Mouse (Mus musculus) fibroblast of lung, adult 2 months (primary cell): ENCODE measurements around the gene Ddx51.

ENCODE experiments used
- DNase-seq: peaks from one replicate; pipeline ENCODE4 v3.0.0-alpha.2; 2011; ENCODE audit warnings: low read depth

The Ddx51 gene

DNA sequence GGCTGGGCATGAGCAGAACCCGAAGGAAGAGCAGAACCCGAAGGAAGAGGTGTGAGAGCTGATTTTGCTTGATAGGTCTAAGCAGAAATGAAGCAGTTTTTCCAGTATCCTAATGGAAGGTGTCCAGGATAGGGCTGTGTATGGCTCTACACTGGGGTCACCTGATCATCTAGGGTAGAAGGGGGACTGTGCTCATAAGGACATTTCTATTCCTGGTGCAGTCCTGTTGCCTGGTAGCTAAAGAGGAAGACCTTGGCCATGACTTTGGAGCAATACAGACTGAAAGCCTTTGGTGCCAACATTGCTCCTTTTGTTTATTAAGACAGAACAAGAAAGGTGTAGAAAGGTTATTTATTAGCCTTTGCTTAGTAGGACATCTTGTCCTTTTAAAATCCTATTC is 10.8 kb downstream of the Ddx51 start:
- DNase-seq: no peak

- no peak for DNase-seq
Measured at GRCm38 (mm10) chr5:110664750-110665269, 11.6 kb downstream of the Ddx51 start.

DNA sequence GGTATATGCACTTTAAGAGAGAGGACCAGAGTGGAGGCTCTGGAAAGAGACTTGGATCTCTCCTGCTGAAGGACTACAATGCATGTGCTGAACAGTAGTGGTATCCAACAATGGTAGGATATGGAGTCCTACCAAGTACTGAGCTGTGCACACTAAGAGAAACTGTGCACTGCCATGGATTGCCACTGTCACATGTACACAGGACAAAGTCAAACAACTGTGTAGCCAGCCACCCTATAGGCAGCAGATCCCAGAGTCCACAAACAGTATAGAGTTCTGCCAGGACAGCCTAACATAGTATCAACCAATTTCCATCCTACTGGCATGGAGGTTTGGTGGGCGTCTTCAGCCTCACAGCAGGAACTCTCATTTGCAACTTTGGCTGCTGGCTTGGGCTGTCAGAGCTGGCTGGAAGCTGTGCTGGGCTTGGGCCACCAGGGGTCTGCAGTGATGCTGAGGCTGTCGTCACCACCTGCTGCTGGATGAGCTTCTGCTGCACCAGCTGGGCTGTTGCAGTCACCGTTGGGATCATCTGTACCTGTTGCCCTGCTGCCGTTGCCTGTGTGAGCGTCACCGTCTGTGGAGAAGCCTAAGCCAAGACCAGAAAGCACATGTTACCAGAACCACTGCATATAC is 12.4 kb downstream of the Ddx51 start:
- no peak for DNase-seq

GRCm38 (mm10) chr5:110682041-110682440 is 28.8 kb downstream of the Ddx51 start:
- no peak for DNase-seq

- no peak for DNase-seq
Measured at GRCm38 (mm10) chr5:110698617-110699016, 45.4 kb downstream of the Ddx51 start.

DNA sequence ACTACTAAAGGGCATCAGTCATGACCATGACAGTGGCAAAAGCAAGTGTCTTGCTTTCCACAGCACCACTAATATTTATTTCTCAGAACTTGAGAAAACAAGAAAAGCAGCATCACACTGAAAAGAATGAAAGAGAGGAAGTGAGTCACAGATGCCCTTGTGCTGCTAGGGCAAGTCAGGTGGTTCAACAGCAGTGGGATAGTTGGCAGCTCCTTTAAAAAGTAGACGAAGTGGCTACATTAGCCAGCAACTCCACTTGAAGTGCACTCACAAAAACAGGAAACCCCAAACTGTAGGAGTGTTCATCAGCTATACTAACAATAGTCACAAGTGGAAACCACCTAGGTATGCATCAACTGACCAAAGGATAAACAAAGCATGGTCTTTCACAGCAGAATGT is 50.8 kb downstream of the Ddx51 start:
- peak; percentile 34 for DNase-seq

GRCm38 (mm10) chr5:110709256-110709655 is 56.0 kb downstream of the Ddx51 start:
- peak; percentile 13 for DNase-seq
